Mouse (Mus musculus) olfactory bulb, adult 2 months (tissue): ENCODE results near the gene Acacb.

Source experiments
- CTCF ChIP-seq: fragments of 200-500 bp; IDR thresholded peaks from 2 replicates; pipeline ENCODE4 v1.5.1; 2012; ENCODE audit warnings: low read depth, mild to moderate bottlenecking, low read length, moderate library complexity; ENCODE audit not compliant: insufficient read depth
- POLR2A ChIP-seq: fragments of 200-500 bp; IDR thresholded peaks from 2 replicates; pipeline ENCODE4 v1.6.1; 2012; ENCODE audit warnings: mild to moderate bottlenecking, low read depth, low read length, moderate library complexity; ENCODE audit not compliant: insufficient read depth

DNA sequence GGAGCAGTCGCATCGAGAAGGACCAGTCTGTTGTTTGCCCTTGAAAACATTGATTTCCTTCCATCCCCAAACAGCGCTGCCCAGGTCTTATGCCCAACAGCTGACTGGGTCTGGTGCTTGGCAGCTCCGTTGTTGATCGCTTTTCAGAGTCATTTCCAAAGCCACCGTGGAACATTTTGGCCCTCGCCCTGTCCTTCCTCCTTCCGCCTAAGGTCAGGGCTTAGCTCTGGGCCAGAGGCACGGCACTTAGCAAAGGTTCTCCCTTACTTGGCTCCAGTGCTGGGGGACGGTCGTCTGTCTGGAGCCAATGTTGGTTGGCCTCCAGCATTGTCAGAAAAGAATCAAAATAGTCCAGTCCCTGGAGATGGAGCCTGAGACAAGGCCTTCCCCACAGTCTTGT, 33.2 kb downstream of the Acacb start:
- TF ChIP-seq CTCF, result no peak
- no peak for TF ChIP-seq POLR2A
